Mouse (Mus musculus) T-helper 17 cell (primary cell): ENCODE results near the gene Neurod2.

Source experiments
- in situ Hi-C, 2 experiments: fragments of 300-600 bp; cut with MboI, MseI; formaldehyde crosslinking; loops; 1 replicate in 1 of 2; 2 replicates in 1 of 2; pipeline ENCODE4 v1.15.1; 2025; ENCODE audit warnings: high pct_unique_total_duplicates in 2 of 2

Neurod2 gene

DNA sequence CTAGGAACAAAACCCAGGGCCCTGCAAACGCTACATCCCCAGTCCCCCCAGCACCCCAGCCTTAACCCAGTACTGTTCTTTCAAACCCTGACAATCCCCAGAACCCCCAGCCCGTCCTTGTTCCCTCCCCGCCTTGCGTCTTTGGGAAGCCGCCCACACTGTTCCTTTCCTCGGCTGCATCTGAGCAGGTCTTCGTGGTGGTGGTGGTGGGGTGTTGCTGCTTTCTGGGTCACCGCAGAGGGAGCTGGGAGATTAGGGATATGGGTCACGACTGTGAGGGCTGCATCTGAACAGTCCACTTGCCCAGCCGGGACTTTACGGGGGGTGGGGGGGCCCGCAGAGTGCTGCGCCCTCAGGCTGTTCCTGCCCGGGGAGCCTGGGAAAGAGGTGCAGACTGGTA, 25.0 kb upstream of the Neurod2 start:
- in situ Hi-C loops: no loop called here

DNA sequence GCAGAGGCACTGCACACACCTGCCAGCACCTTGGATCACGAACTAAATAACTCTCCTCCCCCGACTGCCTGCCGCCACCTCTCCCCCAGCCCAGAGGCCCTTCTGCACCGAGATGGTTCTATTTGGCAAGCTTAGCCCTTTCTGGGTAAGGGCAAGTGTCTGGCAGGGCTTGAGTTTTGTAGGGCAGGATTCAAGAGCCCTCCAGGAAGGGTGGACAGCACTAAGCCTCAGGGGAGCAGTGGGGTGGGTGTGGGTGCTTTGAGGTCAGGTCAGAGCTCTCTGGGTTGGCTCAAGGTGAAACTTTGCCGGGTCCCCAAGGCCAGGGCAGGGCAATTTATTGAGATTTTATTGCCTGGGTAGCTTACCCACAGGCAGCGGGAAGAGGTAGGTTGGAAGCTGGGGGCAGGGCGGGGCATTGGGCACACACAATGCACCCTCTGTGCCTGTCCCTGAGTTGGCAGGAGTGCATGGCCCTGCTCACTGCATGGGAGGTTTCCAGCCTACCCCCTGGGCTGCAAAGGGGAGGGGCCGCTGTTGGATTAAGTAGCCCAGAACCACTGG, 24.3 kb upstream of the Neurod2 start:
- in situ Hi-C loops: no loop called here

DNA sequence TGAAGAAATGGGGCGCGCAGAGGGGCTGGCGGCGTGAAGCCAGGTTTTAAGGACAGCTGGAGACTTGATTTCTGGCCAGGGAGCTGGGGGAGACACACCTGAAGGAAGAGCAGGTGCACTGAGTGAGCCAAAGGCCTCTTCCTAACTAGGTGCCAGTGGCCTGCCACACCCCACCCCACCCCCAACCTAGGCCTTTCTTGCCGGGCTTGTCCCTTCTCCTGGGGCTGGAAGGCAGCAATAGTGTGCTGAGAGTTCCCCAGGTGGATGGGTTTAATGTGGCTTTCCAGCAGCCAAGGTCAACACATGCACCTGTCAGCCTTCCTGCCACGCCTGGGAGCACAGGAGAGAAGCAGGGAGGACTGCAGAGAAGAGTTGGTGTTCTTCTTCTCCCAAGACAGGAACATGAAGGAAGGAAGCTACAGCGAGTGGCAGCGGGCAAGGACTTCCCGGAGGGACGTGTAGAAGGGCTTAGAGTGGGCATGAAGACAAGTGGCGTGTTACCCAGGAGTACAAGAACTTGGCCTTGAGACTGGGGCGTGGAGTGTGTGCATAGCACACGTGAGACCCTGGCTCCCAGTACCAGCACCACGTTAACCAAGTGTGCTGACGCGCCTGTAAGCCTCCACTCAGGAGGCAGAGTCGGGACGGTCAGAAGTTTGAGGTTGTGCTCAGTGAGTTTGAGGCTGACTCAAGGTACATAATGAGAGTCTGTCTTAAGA, 23.0 kb upstream of the Neurod2 start:
- in situ Hi-C loops: no loop called here

DNA sequence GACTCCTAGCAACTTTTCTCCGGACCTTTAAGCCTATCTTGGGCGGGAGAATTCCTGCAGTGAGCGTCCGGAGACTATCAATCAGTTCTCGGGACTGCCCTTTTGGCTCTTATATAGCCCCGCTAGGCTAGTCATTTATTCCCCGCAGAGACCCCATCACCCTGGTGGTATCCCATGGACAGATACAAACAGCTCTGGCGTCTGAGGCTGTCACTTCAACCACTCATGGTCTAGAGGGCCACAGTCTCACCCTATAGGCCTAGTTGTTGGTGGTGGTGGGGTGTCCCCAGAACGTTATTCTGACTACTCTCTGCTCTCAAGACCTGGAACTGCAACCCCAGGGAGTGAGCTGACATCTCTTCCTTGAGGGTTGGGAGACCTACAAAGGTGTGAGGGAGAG, 19.9 kb upstream of the Neurod2 start:
- in situ Hi-C loops: no loop called here

DNA sequence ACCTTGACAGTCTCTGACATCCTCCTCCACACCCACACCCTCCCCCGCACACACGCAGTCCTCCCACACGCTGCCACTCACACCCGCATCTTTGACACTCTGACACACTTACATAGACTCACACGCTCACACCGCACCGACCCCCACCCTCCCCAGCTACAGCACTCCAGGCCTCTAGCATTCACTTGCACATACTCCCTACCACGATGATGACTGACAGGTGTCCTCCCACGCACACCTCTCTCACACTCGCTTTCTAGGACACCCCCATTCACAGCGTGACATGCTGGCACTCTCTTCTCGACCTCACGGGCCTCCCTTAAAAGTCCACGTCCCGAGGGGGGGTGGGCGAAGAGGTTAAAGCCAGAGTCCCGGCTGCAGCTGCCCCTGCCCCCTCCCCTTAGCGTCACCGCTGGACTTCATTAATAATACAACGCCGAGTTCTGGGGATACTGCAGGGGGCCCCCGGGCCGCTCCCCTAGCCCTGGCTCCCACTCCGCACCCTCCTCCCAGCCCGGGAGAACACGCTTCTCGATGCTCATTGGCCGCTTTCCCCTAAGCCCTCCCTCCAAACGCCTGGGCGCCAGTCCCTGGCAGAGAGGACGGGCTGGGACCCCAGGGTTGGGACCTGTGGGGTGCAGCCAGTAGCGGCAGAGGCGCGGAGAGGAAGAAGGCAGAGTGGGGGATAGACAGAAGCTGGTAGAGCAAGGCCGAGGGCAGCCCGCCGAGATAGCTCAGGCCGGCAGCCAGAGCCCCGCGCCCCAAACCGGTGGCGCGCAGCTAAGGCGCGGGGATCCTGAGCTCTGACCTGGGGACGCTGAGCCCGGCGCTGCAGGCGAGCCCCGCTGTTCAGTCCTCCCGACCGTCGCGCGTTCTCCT, 18.9 kb upstream of the Neurod2 start, which contains the start of gene Ppp1r1b:
Gene Ppp1r1b (plus strand): TSS at position 322 of the 879 bp plus-strand sequence.
- in situ Hi-C loops: no loop called here

DNA sequence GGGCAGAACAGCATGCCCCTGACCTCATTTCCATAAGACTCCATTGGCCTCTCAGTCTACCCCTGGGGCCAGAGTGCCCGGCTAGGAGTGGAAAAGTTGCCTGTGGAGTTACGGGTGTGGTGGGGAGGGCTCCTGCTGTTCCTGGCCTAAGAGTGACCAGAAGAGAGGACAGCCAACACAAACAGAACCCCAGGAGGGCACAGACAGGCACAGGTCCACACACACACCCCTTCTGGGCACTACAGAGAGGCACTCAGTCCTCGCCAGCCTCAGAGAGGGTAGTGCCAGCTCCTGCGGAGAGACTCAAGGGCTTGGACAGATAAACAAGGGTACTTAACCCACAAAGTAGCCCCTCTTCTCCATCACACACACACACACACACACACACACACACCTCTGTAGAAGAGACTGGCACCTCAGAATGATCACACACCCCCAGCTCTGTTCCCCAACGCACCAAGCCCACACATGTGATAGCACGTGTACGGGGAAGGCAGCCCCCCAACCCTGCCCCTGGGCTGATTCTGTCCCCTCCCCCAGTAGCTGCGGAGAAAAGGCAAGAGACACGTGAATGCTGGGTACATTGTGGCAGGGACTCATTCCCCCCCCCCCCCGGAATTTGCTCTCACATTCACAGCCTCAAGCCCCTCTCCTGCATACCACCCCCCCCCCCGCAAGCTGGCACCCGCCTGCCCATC, 18.1 kb upstream of the Neurod2 start:
- in situ Hi-C loops: no loop called here

DNA sequence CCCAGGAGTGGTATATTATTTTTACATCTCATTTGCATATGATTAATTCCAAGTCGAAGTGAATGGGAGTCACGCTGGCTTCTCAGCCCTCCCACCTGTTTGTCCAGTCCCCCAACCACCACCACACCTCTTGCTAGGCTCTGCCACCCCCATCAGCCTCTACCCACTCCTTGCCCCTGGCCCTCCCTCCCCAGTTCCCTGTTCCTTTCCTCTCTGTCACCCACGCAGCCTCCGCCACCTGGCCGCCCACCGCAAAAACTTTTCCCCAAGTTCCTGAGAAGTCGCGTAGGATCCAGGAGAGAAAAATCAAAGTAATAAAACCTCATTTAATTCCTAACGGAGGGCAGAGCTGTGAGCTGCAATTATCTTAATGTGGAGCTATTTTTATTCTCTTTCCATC, 16.7 kb upstream of the Neurod2 start:
- in situ Hi-C loops: no loop called here

DNA sequence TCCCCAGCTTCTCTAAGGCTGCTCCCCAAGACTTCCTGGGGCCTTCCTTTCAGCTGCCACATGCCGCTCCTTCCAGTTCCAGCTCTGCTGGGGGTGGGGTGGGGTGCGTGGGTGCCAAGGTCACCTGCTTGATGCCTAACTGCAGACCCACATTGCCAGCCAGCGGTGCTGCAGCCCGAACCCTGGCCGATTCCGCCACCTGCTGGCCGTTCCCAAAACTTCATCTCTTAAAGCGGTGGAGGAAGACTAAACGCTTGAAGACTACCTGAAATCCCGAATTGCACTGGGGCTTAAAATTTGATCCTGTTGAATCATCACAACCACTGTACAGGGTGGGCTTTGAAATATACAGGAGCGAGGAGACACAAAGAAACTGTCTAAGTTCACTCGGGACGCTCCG, 15.8 kb upstream of the Neurod2 start:
- in situ Hi-C loops: no loop called here

DNA sequence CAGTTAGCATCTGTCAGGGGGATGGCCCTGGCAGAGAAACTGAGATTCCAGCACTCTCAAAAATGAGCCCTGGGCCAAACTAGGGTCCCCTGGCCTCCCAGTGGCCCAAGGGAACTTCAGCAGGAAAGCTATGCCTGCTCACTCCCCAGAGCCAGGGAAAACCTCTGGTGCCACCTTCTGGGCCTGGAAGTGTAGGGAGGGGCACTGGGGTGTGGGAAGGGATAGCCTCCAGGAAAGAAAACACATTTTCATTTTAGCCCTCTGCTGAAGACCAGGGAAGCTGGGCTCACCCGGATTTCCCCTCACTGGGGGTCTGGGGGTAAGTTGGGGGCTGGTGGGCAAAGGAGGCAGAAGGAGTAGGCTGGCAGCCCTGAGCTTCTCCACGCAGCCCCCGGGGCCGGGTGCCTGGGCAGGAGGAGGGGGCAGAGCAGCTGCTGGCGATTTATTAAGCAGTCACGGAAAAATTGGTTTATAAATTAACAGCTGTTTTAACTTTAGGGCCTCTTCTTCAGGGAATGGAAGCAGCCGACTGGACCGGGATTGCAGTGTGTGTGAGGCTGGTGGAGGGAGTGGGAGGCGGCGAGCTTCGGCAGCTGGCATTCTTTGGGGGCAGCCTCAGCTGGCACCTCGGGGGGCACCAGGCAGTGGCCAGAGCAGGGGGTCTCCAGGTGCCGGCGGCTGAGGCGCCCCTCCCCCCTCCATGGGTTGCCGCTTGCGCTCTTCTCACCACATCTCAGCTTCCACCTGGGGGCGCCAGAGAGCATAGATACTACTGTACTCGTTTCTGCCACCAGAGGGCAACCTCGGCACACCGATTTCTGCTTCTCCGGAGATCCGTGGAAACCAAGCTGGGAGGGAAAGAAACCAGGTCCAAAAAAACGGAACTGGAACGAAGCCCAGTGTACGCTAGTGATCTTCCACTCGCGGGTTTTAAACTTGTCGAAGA, 12.8 kb upstream of the Neurod2 start:
- in situ Hi-C loops: no loop called here

DNA sequence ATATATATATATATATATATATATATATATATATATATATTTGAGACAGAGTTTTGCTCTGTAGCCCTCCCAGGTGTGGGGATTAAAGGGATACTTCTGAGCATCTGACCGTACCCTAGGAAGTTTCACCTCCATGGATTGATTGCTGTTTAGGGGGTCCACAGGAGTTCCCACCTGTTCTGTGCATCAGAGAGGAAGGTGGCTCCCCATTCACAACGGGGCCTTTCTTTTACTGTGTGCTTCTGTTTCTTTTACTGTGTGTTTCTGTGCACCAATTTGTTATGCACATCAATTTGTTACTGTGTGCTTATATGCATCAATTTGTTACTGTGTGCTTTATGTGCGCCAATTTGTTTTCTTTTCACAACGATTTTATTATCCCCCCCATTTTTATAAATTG, 11.7 kb upstream of the Neurod2 start:
- in situ Hi-C loops: no loop called here

DNA sequence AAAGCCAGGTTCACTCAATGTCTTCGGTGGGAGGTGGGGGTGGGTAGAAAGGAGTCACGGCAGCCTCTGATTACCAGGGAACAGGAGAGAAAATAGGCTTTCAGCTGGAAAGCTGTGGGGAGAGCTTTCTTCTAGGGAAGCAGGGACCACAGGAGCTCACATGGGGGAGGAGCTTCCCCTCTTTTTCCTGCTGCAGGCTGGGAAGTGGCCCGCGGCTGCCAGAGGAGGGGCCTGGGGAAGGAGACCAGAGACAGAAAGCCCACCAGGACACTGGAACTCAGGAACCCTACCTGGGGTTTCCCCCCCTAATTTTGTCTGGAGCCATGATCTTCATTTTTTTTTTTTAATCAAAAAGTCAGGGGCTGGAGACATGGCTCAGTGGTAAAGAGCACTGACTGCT, 11.1 kb upstream of the Neurod2 start:
- in situ Hi-C loops: no loop called here

DNA sequence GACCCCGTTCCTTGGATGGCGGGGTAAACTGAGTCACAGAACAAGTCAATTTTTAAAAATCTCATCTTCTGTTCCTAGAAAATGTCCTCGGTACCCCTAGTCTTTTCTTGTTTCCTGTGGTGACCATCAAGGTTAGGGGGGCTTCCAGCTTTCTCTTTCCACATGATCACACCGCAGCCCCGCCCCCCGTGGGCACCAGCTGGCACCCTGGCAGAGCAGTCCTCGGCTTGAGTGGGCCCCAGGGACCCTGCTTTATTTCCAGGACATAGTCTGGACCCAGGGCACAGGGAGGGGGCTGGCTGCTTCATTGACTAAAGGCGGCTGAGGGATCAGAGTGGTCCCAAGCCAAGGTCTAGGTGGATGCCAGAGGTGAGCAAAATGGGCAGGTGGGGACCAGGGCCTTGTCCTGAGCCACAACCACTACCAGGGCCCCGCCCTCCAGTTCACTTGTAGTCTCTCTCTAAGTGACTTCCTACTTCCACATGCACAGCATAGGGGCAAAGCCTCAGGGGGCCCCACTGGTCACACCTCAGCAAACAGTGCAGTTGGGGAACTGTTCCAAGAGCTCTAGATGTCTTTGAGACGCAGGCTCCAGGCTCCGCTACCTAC, 10.3 kb upstream of the Neurod2 start:
- in situ Hi-C loops: no loop called here

DNA sequence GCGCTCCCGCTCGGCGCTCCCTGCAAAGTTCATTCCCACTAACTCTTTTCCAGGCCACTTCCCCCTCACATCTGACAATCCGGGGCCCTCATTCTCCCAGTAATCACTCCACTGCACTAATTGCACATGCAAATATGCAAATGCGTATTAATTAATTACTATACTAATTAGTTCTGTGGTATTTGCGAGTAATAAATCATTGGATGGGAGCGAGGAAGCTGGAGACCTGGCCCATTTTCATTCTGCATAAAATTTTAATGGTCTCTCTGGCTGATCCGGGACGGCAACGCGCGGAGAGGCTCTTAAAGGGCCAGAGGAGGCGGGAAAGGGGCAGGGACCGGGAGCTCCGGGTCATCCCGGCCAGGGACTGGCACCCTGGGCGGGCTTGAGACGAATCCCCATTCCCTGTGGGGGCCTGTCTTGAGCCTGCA, 9.6 kb upstream of the Neurod2 start:
- in situ Hi-C loops: no loop called here

DNA sequence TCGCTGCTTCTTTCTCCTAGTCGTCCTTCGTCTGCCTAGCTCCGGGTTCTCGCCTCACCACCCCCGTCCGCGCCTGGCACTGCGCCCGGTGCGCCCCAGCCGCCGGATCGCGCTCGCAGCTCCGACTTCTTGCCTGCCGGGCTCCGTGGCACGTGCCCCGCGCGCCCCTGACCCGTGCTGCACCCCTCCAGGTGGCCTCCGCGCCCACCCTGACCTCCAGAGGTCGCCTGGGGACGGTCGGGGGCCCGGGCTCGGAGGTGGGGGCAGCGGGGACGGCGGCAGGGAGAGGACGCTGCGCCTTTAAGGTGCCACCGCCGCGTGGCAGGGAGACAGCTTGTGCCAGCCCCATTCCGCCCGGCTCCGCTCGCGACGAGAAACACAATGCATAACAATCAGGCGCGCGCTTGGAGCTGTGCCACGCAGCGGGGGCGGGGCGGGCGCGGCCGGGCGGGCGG, 9.1 kb upstream of the Neurod2 start:
- in situ Hi-C loops: no loop called here

DNA sequence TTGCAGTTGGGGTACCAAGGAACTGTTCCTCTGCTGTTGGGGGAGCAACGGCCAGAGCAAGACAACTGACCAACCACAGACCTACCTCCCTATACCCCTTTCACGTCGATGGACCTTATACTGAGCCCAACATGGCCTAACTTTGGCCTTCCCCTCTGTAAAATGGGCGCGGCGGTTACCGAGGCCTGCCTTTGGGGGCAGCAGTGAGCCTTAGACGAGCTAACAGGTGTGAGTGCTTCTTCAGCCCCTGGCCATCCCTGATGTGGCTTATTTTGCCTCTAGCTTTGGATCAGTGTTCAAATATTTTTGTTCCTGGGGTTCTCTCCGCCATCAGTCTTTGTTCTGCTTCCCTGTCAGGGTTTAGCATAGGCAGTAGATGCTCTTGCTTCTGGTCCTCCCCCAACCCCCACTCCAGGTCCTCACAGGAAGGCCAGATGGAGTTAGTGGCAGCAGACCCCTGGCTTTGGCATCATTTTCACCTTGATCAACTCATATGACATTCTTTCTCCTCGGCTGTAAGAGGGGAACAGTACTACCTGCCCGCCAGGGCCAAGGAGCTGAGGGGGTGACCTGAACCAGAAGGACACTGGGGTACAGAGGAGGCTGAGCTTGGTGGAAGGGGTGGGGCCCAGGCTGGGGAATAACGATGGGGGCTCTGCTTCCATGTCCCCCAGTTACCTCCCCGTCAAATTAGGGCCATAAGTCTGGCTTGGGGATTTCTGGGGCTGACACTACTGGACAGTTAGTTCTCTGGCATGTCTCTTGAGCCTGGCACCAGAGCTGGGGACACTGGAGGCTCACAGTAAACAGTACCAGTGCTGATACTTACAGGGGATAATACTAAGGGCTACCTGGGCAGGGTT, 7.0 kb upstream of the Neurod2 start:
- in situ Hi-C loops: no loop called here

DNA sequence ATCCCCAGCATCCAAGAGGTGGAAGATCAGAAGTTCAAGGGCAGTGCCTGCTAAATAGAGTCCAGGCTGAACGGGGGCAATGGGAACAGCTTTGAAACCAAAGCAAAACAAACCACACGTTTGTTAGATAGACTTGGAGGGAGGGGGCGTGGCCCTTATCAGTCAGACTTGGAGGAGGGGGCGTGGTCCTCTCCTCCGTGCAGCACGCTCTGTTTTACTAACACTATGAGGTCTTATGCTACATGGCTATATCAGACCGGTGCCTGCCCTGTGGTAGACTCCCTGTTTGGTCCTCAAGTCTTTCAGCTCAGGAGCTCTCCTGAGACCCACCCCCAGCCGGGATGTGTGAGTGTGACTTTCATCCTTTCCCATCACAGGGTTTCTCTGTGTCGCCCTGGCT, 5.8 kb upstream of the Neurod2 start:
- in situ Hi-C loops: no loop called here

DNA sequence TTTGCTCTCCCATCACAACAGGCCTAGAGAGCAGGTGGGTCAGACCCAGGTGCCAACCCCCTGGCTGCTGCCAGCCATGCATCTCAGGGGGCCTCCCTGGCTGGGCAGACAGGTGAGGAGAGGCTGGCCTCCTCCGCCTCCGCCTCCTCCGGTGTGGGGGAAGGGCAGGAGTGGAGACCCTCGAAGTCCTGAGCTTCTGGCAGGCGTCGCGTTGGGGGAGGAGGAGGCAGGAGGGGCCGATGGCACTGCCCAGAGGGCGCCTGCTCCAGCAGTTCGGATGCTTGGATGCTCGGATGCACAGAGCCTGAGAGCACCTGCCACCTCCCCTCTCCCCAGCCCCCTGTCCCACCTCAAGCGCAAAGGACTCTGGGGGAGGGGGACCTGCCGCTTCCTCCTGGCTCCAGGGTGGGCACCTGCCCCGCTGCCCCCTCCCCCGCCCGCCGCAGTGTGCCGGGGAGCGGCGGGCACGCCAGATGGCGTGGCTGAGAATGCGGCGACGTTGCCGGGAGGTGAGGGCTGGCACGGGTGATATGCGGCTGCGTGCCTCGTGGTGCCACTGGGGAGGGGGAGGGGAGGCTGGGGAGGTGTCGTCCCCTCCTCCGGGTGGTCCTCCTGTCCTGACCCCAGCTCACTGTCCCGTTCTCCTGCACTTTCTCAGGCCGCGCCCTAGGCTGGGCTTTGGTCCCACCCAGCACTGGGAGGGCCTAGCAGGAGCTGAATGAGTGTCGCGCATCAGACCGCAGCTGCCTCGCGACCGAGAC, 4.7 kb upstream of the Neurod2 start:
- in situ Hi-C loops: no loop called here

DNA sequence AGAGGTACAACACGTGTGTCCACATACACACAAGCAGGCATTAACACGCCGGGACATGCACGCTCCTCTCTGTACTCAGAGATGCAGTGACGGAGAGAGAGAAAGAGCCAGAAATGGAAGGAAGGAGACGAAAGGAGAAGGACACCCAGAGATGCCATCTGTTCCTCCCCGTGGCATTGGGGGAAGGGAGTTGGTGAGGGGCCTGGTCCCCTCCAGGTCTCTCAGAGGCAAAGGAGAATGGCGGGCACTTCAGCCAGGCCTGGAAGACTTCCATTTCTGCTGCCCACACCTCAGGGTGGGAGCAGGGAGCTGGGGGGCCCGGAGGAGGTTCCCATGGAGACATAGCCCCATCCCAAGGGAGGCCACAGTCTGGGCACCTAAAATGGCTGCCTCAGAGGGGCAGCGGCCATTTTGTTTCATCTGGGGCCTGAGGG, 3.8 kb upstream of the Neurod2 start:
- in situ Hi-C loops: no loop called here

DNA sequence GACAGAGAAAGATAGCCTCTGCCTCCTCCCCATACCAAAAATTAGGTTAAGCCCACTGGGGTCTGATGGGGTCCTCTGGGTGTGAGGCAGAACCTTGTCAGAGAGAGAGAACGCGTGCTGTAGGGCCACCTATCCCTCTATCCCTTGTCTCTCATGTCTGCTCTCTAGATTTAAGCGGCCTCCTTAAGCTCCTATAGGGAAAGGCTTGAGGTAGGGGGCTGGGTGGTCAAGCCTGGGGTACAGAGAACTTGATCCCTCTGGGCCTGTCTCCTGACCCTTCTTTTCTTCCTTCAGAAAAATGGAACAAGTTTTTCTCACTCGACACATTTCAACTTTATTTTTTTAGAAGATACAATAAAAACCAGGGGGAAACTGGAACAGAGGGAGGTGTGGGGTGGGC, 3.4 kb upstream of the Neurod2 start:
- in situ Hi-C loops: no loop called here
